Mouse (Mus musculus) retina, embryonic 14.5 days (tissue): ENCODE measurements around the gene Zic1.
A peak's percentile ranks its signal among the peaks of the same experiment; 100 is the strongest.

Experiments used
- DNase-seq: peaks from one replicate; pipeline ENCODE4 v3.0.0-alpha.2; 2015; ENCODE audit warnings: low spot score

Gene Zic1

GRCm38 (mm10) chr9:91365664-91366063, at the start of gene Zic1:
Gene Zic1, minus strand, starts transcription at chr9:91365810.
- peak; percentile 87 for DNase-seq

GRCm38 (mm10) chr9:91414007-91414661, 48.5 kb upstream of the Zic1 start:
- DNase-seq, result peak; percentile 76

GRCm38 (mm10) chr9:91409771-91410170, 44.2 kb upstream of the Zic1 start:
- DNase-seq, result peak; percentile 10

- peak; percentile 36 for DNase-seq
Measured at GRCm38 (mm10) chr9:91406258-91406763, 40.7 kb upstream of the Zic1 start.

GRCm38 (mm10) chr9:91405753-91406178, 40.2 kb upstream of the Zic1 start:
- DNase-seq, result peak; percentile 63

GRCm38 (mm10) chr9:91404905-91405752, 39.5 kb upstream of the Zic1 start:
- peak; percentile 68 for DNase-seq

GRCm38 (mm10) chr9:91404229-91404628, 38.6 kb upstream of the Zic1 start:
- peak; percentile 36 for DNase-seq

- no peak for DNase-seq
Measured at GRCm38 (mm10) chr9:91401471-91401870, 35.9 kb upstream of the Zic1 start.

GRCm38 (mm10) chr9:91400482-91401093, 35.0 kb upstream of the Zic1 start:
- no peak for DNase-seq

GRCm38 (mm10) chr9:91399976-91400375, 34.4 kb upstream of the Zic1 start:
- DNase-seq, result no peak

- no peak for DNase-seq
Measured at GRCm38 (mm10) chr9:91395066-91395772, 29.6 kb upstream of the Zic1 start.

GRCm38 (mm10) chr9:91394211-91394646, 28.6 kb upstream of the Zic1 start:
- no peak for DNase-seq

- DNase-seq, result no peak
Measured at GRCm38 (mm10) chr9:91393376-91394068, 27.9 kb upstream of the Zic1 start.

- no peak for DNase-seq
Measured at GRCm38 (mm10) chr9:91388173-91388572, 22.6 kb upstream of the Zic1 start.

GRCm38 (mm10) chr9:91387740-91388080, 22.1 kb upstream of the Zic1 start:
- DNase-seq, result no peak

GRCm38 (mm10) chr9:91386891-91387739, 21.5 kb upstream of the Zic1 start:
- no peak for DNase-seq

- DNase-seq, result no peak
Measured at GRCm38 (mm10) chr9:91386502-91386890, 20.9 kb upstream of the Zic1 start.

- no peak for DNase-seq
Measured at GRCm38 (mm10) chr9:91385561-91386430, 20.2 kb upstream of the Zic1 start.
